Mouse (Mus musculus): ENCODE results near the gene Cfap43. TPM values are rescaled to one million over a fixed set of nuclear protein-coding genes. Genes with fewer than 3 reads are reported as not detected.

Gene Cfap43
- 0.05 and 0.09 TPM in 2 replicates for polyA plus RNA-seq (2016; fragmentation: Nextera tagmentation; extraction: Ambion mirVana)

DNA sequence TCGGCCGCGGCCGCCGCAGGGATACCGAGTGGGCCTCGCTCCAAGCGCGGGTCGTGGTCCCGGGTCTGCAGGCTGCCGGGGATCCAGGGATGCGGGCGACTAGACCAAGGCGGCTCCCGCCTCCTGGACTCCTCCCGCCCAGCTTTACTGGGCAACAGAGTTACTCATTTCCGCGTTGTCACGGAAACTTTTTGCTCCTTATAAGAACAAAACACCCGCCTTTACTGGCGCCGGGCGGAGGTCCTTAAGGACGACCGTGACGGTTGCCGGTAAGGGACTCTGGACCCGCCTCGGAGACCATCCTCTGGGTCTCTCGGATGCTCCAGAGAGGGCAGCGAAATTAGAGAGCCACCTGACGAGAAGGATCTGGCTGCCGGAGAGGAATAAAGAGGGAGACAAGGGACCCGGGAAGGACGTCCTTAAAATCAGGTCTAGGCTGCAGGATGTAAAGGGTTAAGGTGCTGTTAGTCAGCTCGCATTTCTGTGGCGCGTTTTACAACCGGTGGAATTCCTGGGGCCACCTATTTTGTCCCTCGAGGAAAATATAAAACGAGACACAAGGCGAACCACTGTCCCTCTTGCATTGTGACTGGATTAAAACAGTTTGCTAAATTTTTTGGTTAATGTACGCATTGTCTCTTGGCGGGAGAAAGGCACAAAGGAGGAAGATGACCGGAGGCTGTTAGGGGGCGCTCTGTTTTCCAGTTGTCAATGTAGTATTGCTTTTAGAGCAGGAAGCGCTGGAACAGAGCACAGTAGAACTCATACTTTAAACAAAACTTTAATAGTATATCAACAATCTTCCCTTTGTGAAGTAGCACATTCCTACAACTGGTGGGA, at the start of gene Cfap43, which contains the start of gene Itprip:
Cfap43 (minus strand) TSS at position 162 of the 840 bp plus-strand sequence.
Itprip (minus strand) TSS at position 174 of the 840 bp plus-strand sequence.
- under 1% methylated on average over 48 of the region's 48 CpGs for WGBS
- Histone ChIP-seq H3K27me3 (ENCODE audit: low read depth, poor library complexity, severe bottlenecking) (no peaks in the 10 kb centered on the region), H3K4me3 (peak within 1 kb of the TSS; percentile 94), H3K4me1 (peaks cover 32% of the 10 kb centered on the region), H3K36me3 (no peaks in the 10 kb centered on the region), H3K27ac (peak within 1 kb of the TSS; percentile 98), H3K9me3 (replicated peaks) (no peaks in the 10 kb centered on the region)
- peak; percentile 86 for DNase-seq (ENCODE audit: low spot score)

DNA sequence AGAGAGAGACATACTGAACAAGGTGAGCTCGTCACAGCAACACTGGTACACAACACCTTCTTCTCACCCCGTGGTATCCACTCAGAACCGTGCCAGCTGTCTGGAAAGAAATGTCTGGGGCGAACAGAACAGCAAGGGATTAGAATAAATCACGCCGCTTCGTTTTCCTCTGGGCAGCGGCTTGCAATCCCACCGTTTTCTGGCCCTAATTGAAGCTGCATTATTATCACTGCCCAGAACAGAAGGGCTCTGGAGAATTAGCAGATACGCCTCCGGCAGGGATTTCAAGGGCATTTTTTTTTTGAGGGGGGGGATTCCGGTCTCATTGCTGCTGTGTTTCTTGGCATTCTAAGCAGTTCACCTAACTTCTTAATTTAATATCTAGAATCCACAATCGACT, 39.1 kb upstream of the Cfap43 start:
- no peak overlapping the region for H3K4me3 ChIP-seq
- no peaks in the 10 kb centered on the region for H3K9me3 ChIP-seq (replicated peaks)
- no peaks in the 10 kb centered on the region for H3K36me3 ChIP-seq
- 79% methylated on average over 13 of the region's 13 CpGs for WGBS
- H3K27me3 ChIP-seq (ENCODE audit: low read depth, poor library complexity, severe bottlenecking) = no peaks in the 10 kb centered on the region
- no peak for DNase-seq (ENCODE audit: low spot score)
- no peak overlapping the region for H3K27ac ChIP-seq
- H3K4me1 ChIP-seq = no peaks in the 10 kb centered on the region

DNA sequence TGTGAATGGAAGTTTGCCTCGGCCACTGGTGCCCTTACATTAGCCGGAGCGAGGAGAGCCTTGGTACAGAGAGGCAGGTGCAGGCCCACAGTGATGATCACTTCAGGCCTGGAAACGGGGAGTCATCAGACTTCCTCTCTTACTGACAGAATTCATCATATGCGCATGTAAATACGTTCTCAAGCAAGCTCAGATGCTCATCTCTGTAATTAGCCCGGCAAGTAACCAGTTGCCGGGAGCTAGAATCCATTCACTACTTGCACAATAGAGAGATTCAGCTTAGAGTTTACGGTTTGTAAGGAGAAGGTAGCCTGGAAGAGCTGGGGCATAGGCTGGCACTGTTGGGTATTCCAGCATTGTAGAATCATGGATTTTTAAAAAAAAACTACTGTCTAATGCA, 34.1 kb upstream of the Cfap43 start:
- 85% methylated on average over 9 of the region's 9 CpGs for WGBS
- Histone ChIP-seq H3K4me3 (no peak overlapping the region), H3K4me1 (no peaks in the 10 kb centered on the region), H3K36me3 (no peaks in the 10 kb centered on the region), H3K9me3 (replicated peaks) (no peaks in the 10 kb centered on the region), H3K27me3 (ENCODE audit: low read depth, poor library complexity, severe bottlenecking) (no peaks in the 10 kb centered on the region), H3K27ac (no peak overlapping the region)
- no peak for DNase-seq (ENCODE audit: low spot score)

DNA sequence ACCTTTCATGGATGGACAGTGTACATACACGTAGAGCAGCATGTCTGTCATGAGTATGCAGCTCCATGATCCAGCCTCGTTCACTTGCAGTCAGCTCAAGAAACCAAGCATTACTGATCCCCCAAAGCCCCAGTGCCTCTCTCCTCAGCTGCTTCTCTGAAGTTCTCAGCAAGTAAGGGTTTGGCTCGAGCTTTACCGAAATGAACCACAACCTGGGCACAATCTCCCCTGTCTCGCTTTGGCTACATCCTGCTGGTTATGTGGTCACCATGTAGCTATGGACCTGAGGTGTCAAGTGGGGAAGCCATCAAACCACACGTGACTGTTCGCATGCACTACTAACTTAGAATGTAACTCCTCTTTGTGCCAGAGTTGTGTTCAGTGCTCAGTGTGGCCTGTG, 31.9 kb upstream of the Cfap43 start:
- no peaks in the 10 kb centered on the region for H3K36me3 ChIP-seq
- 94% methylated on average over 7 of the region's 7 CpGs for WGBS
- no peaks in the 10 kb centered on the region for H3K27me3 ChIP-seq (ENCODE audit: low read depth, poor library complexity, severe bottlenecking)
- DNase-seq (ENCODE audit: low spot score) = no peak
- no peaks in the 10 kb centered on the region for H3K9me3 ChIP-seq (replicated peaks)
- H3K4me1 ChIP-seq = 0 out of 2 replicates have a peak, but pooled peaks cover 3% of the 10 kb centered on the region
- no peak overlapping the region for H3K27ac ChIP-seq
- no peak overlapping the region for H3K4me3 ChIP-seq

DNA sequence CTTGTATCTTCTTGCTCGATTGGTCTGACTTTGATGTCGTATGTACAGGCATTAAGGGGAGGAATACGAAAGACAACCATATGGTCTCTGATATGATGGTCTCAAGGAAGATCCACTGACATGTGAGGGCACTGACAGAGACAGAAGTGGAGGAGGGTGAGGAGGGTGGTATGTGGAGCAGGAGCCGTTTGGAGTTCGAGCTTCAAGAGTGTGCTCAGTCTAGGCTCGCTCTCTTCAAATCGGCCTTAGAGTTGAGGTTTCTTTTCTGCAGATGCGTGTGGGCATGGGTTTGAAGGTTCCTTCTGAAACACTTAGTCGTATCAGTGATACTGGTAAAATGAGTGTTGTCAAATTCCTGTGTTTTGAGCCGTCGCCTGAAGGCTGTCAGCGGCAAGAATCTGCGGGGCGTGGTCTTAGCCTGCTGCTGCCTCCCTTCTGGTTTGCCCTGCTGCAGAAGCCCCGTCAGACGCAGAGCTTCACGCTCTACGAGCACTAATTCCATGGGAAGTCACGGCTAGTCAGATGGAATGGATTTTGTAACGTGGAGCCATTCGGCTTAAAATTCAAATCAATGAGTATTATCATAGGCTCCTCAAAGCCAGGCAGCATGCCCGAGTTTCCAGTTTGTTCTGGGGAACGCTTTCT, 27.9 kb upstream of the Cfap43 start:
- Histone ChIP-seq H3K36me3 (no peaks in the 10 kb centered on the region), H3K27ac (no peak overlapping the region), H3K27me3 (ENCODE audit: low read depth, poor library complexity, severe bottlenecking) (no peaks in the 10 kb centered on the region), H3K9me3 (replicated peaks) (no peaks in the 10 kb centered on the region), H3K4me1 (0 out of 2 replicates have a peak, but pooled peaks cover 3% of the 10 kb centered on the region), H3K4me3 (no peak overlapping the region)
- WGBS = 66% methylated on average over 23 of the region's 23 CpGs
- no peak for DNase-seq (ENCODE audit: low spot score)

DNA sequence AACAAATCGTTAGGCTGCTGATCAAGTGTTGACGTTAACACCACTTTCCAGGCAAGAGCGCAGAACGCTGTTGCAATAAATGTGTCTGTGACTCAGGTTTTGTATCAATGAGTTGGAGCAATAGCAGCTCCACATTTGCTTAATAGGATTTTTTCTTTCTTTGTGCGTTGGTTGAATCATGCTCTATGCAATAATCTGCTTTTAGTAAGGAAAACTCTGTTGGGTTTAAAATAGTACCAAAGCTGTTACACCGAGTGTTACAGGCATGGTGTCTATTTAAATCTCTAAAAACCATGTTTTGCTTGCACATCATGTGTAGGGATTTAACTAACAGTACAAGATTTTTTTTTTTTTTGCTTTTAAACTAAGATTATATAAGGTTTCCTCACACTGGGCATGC, 20.3 kb upstream of the Cfap43 start:
- H3K27ac ChIP-seq = no peak overlapping the region
- peaks cover 17% of the 10 kb centered on the region for H3K27me3 ChIP-seq (ENCODE audit: low read depth, poor library complexity, severe bottlenecking)
- no peak overlapping the region for H3K4me3 ChIP-seq
- peaks cover 12% of the 10 kb centered on the region for H3K4me1 ChIP-seq
- no peaks in the 10 kb centered on the region for H3K9me3 ChIP-seq (replicated peaks)
- DNase-seq (ENCODE audit: low spot score) = no peak
- H3K36me3 ChIP-seq = no peaks in the 10 kb centered on the region
- WGBS = 82% methylated on average over 6 of the region's 6 CpGs

DNA sequence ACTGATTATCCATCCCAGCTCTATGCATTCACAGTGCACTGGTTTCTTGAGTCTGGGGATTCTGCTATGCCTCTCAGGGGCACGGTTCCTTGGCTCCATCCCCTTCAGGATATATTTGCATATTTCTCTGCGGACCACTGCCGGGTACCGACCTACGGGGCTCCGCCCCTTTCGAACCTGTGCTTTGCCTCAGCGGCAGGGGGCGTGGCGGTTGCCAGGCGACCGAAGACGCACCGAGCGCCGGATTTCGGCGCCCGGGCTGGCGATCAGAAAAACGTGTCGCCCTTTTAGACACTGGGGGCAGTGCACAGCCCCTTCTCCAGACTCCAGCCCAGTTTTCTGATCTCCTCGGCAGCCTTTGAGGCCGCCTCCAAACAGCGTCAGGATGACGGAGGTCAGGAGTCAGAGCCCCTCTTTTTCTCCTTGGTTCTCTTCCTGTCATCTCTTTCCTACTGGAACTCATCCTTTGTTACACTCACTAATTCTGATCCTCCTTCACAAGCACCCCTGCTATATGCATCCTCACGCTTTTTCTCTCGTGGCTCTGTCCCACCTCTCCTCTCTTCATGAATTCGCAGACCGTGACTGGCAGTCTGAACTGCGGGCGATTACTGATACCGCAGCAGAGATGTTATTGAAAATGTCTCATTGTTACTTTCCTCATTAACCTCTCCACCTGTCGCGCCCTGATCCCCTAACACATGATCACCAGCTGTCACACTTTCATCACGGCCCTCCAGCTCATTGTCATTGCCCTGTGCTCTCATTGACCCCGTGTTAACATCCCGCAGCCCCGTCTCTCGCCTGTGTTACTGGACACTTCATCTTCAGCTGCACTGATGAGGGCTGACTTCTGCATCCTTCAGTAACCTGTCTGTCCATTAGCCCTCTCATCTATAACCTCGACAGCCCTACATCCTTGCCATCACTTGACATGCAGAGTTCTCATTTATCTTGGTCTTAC, 18.6 kb upstream of the Cfap43 start, which contains the start of gene Cfap58:
Cfap58 (plus strand) TSS at position 233 of the 964 bp plus-strand sequence.
- Histone ChIP-seq H3K27ac (peak within 1 kb of the TSS; percentile 9; the same call in 1 of the 2 replicates), H3K9me3 (replicated peaks) (no peaks in the 10 kb centered on the region), H3K4me1 (peaks cover 12% of the 10 kb centered on the region), H3K4me3 (peak within 1 kb of the TSS; percentile 44), H3K27me3 (ENCODE audit: low read depth, poor library complexity, severe bottlenecking) (peaks cover 17% of the 10 kb centered on the region), H3K36me3 (no peaks in the 10 kb centered on the region)
- peak; percentile 88 for DNase-seq (ENCODE audit: low spot score)
- 8% methylated on average over 41 of the region's 41 CpGs for WGBS

DNA sequence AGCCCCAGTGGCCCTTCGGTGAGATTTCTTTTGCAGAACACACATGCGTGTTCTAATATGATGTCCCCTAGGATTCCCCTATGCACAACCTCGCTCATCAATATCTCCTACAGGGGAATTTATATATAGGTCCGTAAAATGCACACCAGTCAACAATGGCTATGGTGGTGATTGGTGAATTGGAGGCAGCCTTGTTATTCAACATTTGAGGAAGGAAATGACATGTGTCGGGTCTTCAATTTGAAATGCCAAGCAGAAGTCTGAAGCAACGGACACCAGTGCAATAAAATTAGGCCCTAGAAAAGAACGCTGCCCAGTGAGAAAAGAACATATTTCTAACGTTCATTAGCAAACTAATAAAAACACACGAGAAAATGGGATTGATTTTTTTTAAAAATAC, 17.9 kb upstream of the Cfap43 start:
- Histone ChIP-seq H3K9me3 (replicated peaks) (no peaks in the 10 kb centered on the region), H3K4me3 (peak overlapping the region; percentile 44), H3K4me1 (peaks cover 14% of the 10 kb centered on the region), H3K36me3 (no peaks in the 10 kb centered on the region), H3K27ac (no peak overlapping the region), H3K27me3 (ENCODE audit: low read depth, poor library complexity, severe bottlenecking) (peaks cover 17% of the 10 kb centered on the region)
- WGBS = 75% methylated on average over 9 of the region's 9 CpGs
- DNase-seq (ENCODE audit: low spot score) = no peak

DNA sequence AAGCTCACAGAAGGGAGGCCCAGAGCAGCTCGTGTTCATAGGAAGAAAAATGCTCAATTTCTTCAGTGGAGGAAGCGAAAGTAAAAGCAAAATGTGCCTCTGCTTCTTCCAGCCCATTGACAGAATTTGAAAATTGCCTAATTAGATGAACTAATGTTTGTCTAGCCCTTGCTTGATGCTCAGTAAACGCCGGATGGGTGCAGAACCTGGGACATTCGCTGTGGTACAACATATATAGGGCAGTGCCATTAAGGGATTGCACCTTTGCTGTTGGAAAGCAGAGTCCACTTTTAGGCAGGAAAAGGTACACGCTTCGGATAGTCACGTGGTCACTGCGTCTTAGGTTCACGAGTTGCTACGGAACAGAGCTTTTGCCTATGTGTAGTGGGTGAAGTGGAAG, 17.4 kb upstream of the Cfap43 start:
- Histone ChIP-seq H3K4me3 (no peak overlapping the region), H3K36me3 (no peaks in the 10 kb centered on the region), H3K9me3 (replicated peaks) (no peaks in the 10 kb centered on the region), H3K27ac (no peak overlapping the region), H3K4me1 (peaks cover 14% of the 10 kb centered on the region), H3K27me3 (ENCODE audit: low read depth, poor library complexity, severe bottlenecking) (peaks cover 17% of the 10 kb centered on the region)
- WGBS = 95% methylated on average over 11 of the region's 11 CpGs
- no peak for DNase-seq (ENCODE audit: low spot score)

DNA sequence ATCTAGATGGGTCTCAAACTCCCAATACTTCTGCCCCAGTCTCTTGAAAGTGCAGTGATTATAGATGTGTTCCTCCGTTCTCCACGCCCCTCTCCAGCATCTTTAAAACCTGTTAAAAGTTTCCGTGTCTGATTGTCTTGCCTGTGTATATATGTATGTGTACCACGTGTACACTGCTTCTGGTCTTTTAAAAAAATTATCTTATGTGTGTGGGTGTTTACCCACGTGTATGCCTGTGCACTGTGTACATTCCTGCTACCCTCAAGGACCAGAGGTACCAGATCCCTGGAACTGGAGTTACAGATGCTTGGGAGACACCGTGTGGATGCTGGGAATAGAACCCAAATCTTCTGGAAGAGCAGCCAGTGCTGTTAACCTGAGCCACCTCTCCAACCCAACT, 16.4 kb upstream of the Cfap43 start:
- WGBS = 87% methylated on average over 6 of the region's 6 CpGs
- Histone ChIP-seq H3K9me3 (replicated peaks) (no peaks in the 10 kb centered on the region), H3K27ac (no peak overlapping the region), H3K27me3 (ENCODE audit: low read depth, poor library complexity, severe bottlenecking) (peaks cover 17% of the 10 kb centered on the region), H3K4me3 (no peak overlapping the region), H3K4me1 (peaks cover 14% of the 10 kb centered on the region), H3K36me3 (no peaks in the 10 kb centered on the region)
- DNase-seq (ENCODE audit: low spot score) = no peak

DNA sequence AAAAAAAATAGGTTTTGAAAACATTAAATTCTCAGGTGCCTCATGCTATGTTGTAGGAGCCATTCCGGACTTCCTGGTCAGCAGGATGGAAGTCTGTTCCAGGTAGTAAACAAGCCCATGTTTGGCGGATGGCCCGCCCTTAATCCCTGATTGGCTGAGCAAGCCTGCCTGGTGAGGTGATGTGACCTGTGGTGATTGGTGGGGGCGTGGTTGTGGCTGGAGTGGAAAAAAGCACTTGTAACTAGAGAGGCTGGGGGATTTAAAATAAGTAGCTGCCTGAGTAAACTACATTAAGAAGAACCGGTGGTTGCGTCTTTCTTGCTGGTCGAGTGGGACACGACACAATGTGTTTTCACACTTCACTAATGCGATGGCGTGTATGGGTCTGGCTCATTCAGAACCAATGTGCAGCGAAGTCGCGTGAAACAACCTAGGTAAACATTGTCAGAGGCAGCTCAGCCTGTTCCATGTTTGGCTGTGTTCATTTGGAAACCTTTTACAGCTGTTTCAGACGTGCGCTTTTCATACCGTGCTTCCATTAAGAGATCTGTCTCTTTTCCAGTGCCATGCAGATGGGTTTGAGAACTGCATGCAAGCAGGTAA, 15.7 kb upstream of the Cfap43 start:
- peak overlapping the region; percentile 44; the same call in 1 of the 2 replicates for H3K27ac ChIP-seq
- DNase-seq (ENCODE audit: low spot score) = no peak
- H3K4me3 ChIP-seq = no peak overlapping the region
- H3K9me3 ChIP-seq (replicated peaks) = no peaks in the 10 kb centered on the region
- no peaks in the 10 kb centered on the region for H3K36me3 ChIP-seq
- H3K4me1 ChIP-seq = peaks cover 14% of the 10 kb centered on the region
- 71% methylated on average over 16 of the region's 16 CpGs for WGBS
- H3K27me3 ChIP-seq (ENCODE audit: low read depth, poor library complexity, severe bottlenecking) = peaks cover 17% of the 10 kb centered on the region

DNA sequence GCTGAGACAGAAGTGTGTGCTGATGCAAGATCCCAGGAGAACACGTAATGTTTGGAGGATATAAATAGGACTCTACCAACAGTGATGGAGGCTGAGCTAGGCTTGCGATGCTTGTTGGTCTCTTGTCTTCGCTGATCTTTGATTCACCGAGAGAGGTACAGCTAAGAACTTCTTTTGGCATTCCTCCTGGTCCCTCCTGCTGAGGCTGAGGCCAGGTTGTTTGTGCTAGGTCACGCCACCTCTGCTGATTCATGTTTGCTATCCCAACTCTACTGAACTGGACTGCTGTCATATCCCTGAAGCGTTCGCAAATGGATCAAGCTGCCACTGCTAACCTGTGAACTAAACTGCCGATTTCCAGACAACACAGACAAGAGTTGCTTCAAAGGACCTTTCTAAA, 15.1 kb upstream of the Cfap43 start:
- Histone ChIP-seq H3K9me3 (replicated peaks) (no peaks in the 10 kb centered on the region), H3K4me1 (peaks cover 14% of the 10 kb centered on the region), H3K36me3 (no peaks in the 10 kb centered on the region), H3K4me3 (no peak overlapping the region), H3K27ac (peak overlapping the region; percentile 46; the same call in 1 of the 2 replicates), H3K27me3 (ENCODE audit: low read depth, poor library complexity, severe bottlenecking) (peaks cover 15% of the 10 kb centered on the region)
- 91% methylated on average over 8 of the region's 8 CpGs for WGBS
- no peak for DNase-seq (ENCODE audit: low spot score)
